Mouse (Mus musculus): ENCODE results near the gene Ywhae. TPM values are rescaled to one million over a fixed set of nuclear protein-coding genes. Genes with fewer than 3 reads are reported as not detected.

Ywhae gene
- polyA plus RNA-seq, 1 experiment, result 20.2 TPM

- Histone ChIP-seq H3K27me3 (ENCODE audit: control insufficient read depth) (peaks cover 59% of the 10 kb centered on the region), H3K9me3 (ENCODE audit: control insufficient read depth, low read length) (no peaks in the 10 kb centered on the region), H3K4me1 (ENCODE audit: control insufficient read depth) (no peaks in the 10 kb centered on the region), H3K36me3 (ENCODE audit: control insufficient read depth) (no peaks in the 10 kb centered on the region), H3K4me3 (replicated peaks) (no peak within 1 kb of the TSS)
- no peak for TF ChIP-seq GATA1 (IDR thresholded peaks at IDR 0.05; ENCODE audit: low read length)
These were observed 63.4 kb downstream of the Ywhae start, which contains the start of gene Doc2b for GRCm38 (mm10) chr11:75796029-75796445. TSS of gene Doc2b (minus strand) at chr11:75796049.

GRCm38 (mm10) chr11:75796536-75797246, 64.0 kb downstream of the Ywhae start:
- no peak overlapping the region for H3K4me3 ChIP-seq (replicated peaks)
- H3K9me3 ChIP-seq (ENCODE audit: control insufficient read depth, low read length), result no peaks in the 10 kb centered on the region
- no peaks in the 10 kb centered on the region for H3K4me1 ChIP-seq (ENCODE audit: control insufficient read depth)
- peaks cover 56% of the 10 kb centered on the region for H3K27me3 ChIP-seq (ENCODE audit: control insufficient read depth)
- no peaks in the 10 kb centered on the region for H3K36me3 ChIP-seq (ENCODE audit: control insufficient read depth)
- TF ChIP-seq TAL1 (IDR thresholded peaks at IDR 0.05; ENCODE audit: low read length) (no peak), GATA1 (IDR thresholded peaks at IDR 0.05; ENCODE audit: low read length) (no peak)

- H3K27me3 ChIP-seq (ENCODE audit: control insufficient read depth), result peaks cover 14% of the 10 kb centered on the region
- no peaks in the 10 kb centered on the region for H3K4me1 ChIP-seq (ENCODE audit: control insufficient read depth)
- TF ChIP-seq GATA1 (IDR thresholded peaks at IDR 0.05; ENCODE audit: low read length), result no peak
- no peak for TF ChIP-seq TAL1 (IDR thresholded peaks at IDR 0.05; ENCODE audit: low read length)
- H3K9me3 ChIP-seq (ENCODE audit: control insufficient read depth, low read length), result no peaks in the 10 kb centered on the region
- H3K4me3 ChIP-seq (replicated peaks), result no peak overlapping the region
- no peaks in the 10 kb centered on the region for H3K36me3 ChIP-seq (ENCODE audit: control insufficient read depth)
These were observed 68.7 kb downstream of the Ywhae start for GRCm38 (mm10) chr11:75801369-75801768.

GRCm38 (mm10) chr11:75801771-75802550, 69.3 kb downstream of the Ywhae start:
- no peaks in the 10 kb centered on the region for H3K36me3 ChIP-seq (ENCODE audit: control insufficient read depth)
- no peak for TF ChIP-seq TAL1 (IDR thresholded peaks at IDR 0.05; ENCODE audit: low read length)
- no peak for TF ChIP-seq GATA1 (IDR thresholded peaks at IDR 0.05; ENCODE audit: low read length)
- H3K9me3 ChIP-seq (ENCODE audit: control insufficient read depth, low read length), result no peaks in the 10 kb centered on the region
- H3K4me1 ChIP-seq (ENCODE audit: control insufficient read depth), result no peaks in the 10 kb centered on the region
- no peak overlapping the region for H3K4me3 ChIP-seq (replicated peaks)
- H3K27me3 ChIP-seq (ENCODE audit: control insufficient read depth), result peaks cover 8% of the 10 kb centered on the region

GRCm38 (mm10) chr11:75807486-75807885, 74.8 kb downstream of the Ywhae start:
- no peaks in the 10 kb centered on the region for H3K9me3 ChIP-seq (ENCODE audit: control insufficient read depth, low read length)
- no peaks in the 10 kb centered on the region for H3K4me1 ChIP-seq (ENCODE audit: control insufficient read depth)
- no peak for TF ChIP-seq TAL1 (IDR thresholded peaks at IDR 0.05; ENCODE audit: low read length)
- no peak for TF ChIP-seq GATA1 (IDR thresholded peaks at IDR 0.05; ENCODE audit: low read length)
- no peak overlapping the region for H3K4me3 ChIP-seq (replicated peaks)
- H3K27me3 ChIP-seq (ENCODE audit: control insufficient read depth), result no peaks in the 10 kb centered on the region
- H3K36me3 ChIP-seq (ENCODE audit: control insufficient read depth), result no peaks in the 10 kb centered on the region

- TF ChIP-seq GATA1 (IDR thresholded peaks at IDR 0.05; ENCODE audit: low read length), result no peak
- TF ChIP-seq TAL1 (IDR thresholded peaks at IDR 0.05; ENCODE audit: low read length), result no peak
- no peaks in the 10 kb centered on the region for H3K9me3 ChIP-seq (ENCODE audit: control insufficient read depth, low read length)
- H3K4me3 ChIP-seq (replicated peaks), result no peak overlapping the region
- H3K36me3 ChIP-seq (ENCODE audit: control insufficient read depth), result no peaks in the 10 kb centered on the region
- H3K4me1 ChIP-seq (ENCODE audit: control insufficient read depth), result no peaks in the 10 kb centered on the region
- H3K27me3 ChIP-seq (ENCODE audit: control insufficient read depth), result no peaks in the 10 kb centered on the region
These were observed 77.9 kb downstream of the Ywhae start for GRCm38 (mm10) chr11:75810526-75810925.

- Histone ChIP-seq H3K4me3 (replicated peaks) (no peak overlapping the region), H3K27me3 (ENCODE audit: control insufficient read depth) (no peaks in the 10 kb centered on the region), H3K4me1 (ENCODE audit: control insufficient read depth) (no peaks in the 10 kb centered on the region), H3K9me3 (ENCODE audit: control insufficient read depth, low read length) (no peaks in the 10 kb centered on the region), H3K36me3 (ENCODE audit: control insufficient read depth) (no peaks in the 10 kb centered on the region)
- no peak for TF ChIP-seq TAL1 (IDR thresholded peaks at IDR 0.05; ENCODE audit: low read length)
- TF ChIP-seq GATA1 (IDR thresholded peaks at IDR 0.05; ENCODE audit: low read length), result no peak
These were observed 79.2 kb downstream of the Ywhae start for GRCm38 (mm10) chr11:75811900-75812299.

GRCm38 (mm10) chr11:75813085-75813484, 80.4 kb downstream of the Ywhae start:
- no peaks in the 10 kb centered on the region for H3K4me1 ChIP-seq (ENCODE audit: control insufficient read depth)
- no peak for TF ChIP-seq GATA1 (IDR thresholded peaks at IDR 0.05; ENCODE audit: low read length)
- TF ChIP-seq TAL1 (IDR thresholded peaks at IDR 0.05; ENCODE audit: low read length), result no peak
- no peak overlapping the region for H3K4me3 ChIP-seq (replicated peaks)
- no peaks in the 10 kb centered on the region for H3K9me3 ChIP-seq (ENCODE audit: control insufficient read depth, low read length)
- no peaks in the 10 kb centered on the region for H3K27me3 ChIP-seq (ENCODE audit: control insufficient read depth)
- H3K36me3 ChIP-seq (ENCODE audit: control insufficient read depth), result no peaks in the 10 kb centered on the region

Other genes starting within 250 kb of the Ywhae start
- 2.2 and 4.5 TPM in 2 replicates for gene Prpf8, start 246.1 kb upstream of the Ywhae start, polyA plus RNA-seq (2012)
- 0.10 TPM in 1 of 2 replicates, not detected in the other for gene Rilp, start 222.8 kb upstream of the Ywhae start, polyA plus RNA-seq (2012)
- 0.04 and 0.06 TPM in 2 replicates for gene Scarf1, start 219.3 kb upstream of the Ywhae start, polyA plus RNA-seq (2012)
- 0.29 and 0.56 TPM in 2 replicates for gene Slc43a2, start 201.2 kb upstream of the Ywhae start, polyA plus RNA-seq (2012)
- gene Pitpna, start 144.8 kb upstream of the Ywhae start, polyA plus RNA-seq (2012), result 2.2 and 2.7 TPM in 2 replicates
- 7.5 and 8.9 TPM in 2 replicates for gene Inpp5k, start 101.9 kb upstream of the Ywhae start, polyA plus RNA-seq (2012)
- 2.4 and 2.6 TPM in 2 replicates for gene Myo1c, start 82.4 kb upstream of the Ywhae start, polyA plus RNA-seq (2012)
- 4.4 and 6.6 TPM in 2 replicates for gene Crk, start 53.6 kb upstream of the Ywhae start, polyA plus RNA-seq (2012)
- not detected in 2 replicates for gene Doc2b, start 63.2 kb downstream of the Ywhae start, polyA plus RNA-seq (2012)
- gene Rph3al, start 205.6 kb downstream of the Ywhae start, polyA plus RNA-seq (2012), result not detected in 2 replicates

Data from erythroblast, embryonic 14.5 days (primary cell).